Mouse (Mus musculus) ovary, postnatal 10 days (tissue): ENCODE measurements at regions not wholly inside any gene's neighbourhood (a gene's known extent, or its start where the extent isn't known, plus 50 kb on each side); places are given as distances from the start of the nearest gene placed in this dataset.

Experiments
- DNase-seq: peaks from one replicate; pipeline ENCODE4 v3.0.0; 2022; ENCODE audit warnings: low spot score

DNA sequence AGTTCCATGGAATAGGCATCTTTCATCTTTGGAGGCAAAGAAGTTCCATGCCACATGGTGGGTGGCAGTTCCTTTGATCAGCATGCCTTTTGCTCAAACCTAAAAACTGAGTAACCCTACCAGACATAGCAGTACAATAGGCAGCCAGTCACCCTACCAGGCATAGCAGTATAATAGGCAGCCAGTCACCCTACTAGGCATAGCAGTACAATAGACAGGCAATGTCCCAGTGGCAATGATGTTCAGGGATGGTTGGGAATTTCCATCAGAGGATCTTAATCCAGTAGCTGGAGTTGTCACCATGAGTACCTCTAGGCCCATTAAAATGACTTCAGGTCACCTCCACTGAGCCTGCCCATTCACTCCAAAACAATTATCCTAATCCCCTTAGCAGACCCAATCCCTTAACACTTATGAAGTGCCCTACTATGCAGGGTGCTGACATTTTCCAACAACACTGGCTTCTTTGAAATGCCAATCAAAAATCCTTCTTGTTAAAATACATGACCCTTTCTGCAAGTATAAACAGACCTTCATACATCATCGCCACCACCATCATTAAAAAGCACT lies 523.5 kb upstream of the Mpdz start:
- DNase-seq = no peak

DNA sequence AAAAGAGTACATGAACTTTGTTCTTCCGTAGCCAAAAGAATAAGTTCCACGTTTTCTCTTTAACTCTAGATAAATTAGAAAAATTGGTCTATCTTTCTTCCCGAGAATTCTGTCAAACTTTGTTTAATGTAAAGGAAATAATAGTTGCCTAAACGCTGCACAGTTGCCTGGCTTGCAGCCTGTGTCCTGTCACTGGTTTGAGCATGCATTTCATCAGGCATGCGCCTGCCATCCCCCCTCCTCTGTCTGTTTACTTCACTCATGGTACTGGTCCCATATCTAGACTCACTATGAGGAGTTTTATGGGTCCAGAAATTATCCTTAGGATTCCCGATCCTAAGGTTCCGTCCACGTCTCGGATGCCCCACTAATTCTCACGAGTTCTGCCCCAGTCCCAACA lies 520.5 kb upstream of the Mpdz start:
- no peak for DNase-seq

DNA sequence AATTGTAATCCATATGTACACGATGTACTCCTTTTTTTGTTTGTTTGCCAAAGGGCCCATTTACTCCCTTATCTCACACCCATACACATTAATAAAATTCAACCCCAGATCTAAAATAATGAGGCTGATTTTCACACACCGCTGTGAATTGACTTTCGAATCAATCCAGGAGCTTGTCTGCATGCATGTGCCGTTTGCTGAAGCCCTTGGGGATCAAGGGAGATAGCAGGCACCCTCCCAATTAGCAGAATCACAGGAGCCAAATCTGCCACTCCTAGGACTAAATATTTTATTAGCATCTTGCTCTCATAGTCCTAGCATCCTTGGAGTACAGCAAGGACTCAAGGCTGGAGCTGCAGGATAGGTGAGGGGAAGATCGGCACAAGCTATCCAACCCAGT lies 520.0 kb upstream of the Mpdz start:
- DNase-seq = no peak

DNA sequence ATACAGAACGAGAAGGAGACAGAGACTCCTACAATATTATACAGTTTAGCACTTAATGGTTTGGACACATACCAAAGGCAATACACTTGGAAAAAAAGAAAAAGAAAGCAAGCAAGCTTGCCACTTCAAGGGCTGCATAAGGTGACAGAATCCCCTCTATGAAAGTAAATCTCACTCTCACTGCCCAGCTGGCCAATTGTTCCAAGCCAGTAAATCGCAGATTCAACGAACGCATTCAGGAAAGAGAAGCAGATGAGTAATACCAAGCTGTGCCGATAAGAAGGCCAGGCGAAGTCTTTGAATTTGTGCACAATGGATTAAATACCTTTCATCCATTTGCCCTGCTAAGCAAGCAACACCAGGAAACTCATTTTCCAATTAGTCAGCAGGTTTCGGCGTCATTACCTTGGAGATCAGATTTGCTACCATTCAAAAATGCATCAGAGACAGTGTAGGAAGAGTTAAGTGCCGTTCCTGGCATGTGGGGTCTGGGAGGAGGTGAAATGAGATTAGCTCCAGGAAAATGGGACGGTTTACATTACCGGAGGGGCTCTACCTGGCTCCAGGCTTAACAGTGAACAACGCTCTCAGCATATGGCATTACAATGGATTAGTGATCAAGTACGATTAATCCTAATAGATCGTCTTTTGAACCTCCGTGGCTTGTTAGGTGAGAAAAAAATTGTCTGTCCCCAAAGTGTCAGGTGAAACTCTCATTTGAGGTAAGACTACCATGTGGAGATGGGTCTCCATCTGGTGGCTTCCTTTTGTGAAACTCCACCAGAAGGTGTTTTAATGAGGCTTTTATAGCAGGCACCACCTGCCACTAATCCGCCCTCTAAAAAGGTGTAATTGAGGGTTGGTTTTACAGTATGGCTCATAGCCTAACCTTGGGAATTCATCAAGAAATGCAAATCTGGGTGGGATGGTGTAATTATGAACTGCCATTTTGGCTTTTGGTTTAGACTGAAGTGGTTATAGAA lies 518.2 kb upstream of the Mpdz start:
- no peak for DNase-seq

- no peak for DNase-seq
These were observed 514.5 kb upstream of the Mpdz start for GRCm38 (mm10) chr4:81956926-81957694.

- DNase-seq = no peak
These were observed 510.4 kb upstream of the Mpdz start for GRCm38 (mm10) chr4:81953023-81953422.

GRCm38 (mm10) chr4:81937384-81937783 lies 494.8 kb upstream of the Mpdz start:
- no peak for DNase-seq

DNA sequence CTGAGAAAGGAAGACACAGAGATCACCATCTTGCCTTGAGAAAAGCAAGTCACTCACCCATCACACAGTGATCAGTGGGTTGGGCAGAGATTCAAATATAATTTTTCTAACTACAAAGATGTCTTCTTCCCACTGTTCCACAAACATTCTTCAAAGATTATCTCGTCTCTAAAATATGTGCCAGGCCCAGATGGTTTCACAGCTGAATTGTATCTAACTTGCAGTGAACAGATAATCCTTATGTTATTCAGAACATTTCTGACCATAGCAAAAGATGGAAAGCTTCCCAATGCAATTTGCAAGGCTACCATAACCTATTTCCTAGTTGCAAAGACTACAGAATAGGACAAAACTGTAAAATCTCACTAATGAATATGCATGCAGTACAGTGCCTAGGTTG lies 488.3 kb upstream of the Mpdz start:
- no peak for DNase-seq

- no peak for DNase-seq
These were observed 486.1 kb upstream of the Mpdz start for GRCm38 (mm10) chr4:81928581-81929244.

DNA sequence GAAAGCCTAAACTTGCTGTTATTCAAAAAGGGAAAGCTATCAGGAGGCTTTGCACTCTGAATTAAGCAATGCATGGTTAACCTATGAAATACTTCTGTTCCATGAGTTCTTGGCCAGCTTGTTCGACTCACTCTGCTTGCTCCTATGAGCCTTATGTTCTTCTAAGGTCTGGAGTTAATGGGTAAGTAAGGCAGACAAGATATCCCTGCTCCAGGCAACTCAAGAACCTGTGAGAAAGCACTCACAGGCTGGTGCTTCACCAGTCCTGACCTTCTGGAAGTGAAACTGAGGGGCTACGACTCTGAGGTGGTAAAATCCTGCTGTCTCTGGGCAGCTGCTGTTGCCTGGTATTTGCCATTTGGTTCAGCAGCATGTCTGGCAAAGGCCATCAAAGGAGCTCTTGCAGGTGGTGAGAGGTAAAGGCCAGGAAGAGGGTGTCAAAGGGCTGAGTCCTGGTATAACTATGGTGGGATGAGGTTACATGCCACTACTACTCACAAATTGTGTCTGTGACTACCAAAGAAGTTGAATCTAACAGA lies 484.6 kb upstream of the Mpdz start:
- DNase-seq = no peak

DNA sequence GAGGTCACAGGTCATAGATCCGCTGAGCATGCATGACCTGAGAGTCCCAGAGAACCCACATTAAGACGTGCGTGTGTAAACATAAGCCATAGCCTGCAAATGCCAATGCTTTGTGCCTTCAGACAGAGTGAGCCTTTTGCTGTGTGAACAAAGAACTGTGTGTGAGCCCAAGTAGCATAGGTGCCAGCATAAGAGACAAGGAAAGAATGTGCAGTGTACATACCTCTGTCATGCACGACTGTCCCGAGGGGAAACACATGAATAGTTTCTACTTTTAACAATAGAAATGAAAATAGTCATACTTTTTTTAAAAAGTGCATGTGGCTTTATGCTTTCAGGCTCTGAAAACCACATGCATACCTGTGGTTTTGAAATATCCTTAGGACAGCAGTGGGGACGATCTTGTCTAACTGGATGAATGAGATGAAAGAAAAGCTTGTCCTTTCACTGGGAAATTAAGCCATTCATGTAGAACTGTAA lies 484.1 kb upstream of the Mpdz start:
- DNase-seq = no peak

GRCm38 (mm10) chr4:81925611-81926010 lies 483.0 kb upstream of the Mpdz start:
- no peak for DNase-seq

- DNase-seq = no peak
These were observed 481.5 kb upstream of the Mpdz start for GRCm38 (mm10) chr4:81924120-81924519.

DNA sequence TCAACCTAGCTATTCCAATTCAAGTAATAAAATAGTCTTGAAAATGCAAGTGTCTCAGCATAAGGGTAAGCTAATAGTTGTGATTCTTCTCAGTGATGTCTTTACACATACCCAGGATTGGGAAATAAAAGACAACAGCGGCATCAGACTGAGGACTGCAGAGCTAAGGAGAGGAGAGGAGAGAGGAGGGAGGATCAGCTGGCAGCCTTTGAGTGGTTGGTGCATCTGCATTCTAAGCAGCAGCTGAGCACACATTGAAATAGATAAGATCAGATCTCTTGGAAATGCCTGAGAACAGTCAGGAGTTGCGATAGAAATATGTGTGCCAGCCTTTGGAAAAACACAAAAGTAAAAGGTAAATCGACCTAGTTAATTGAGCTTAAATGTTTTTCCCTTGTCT lies 480.3 kb upstream of the Mpdz start:
- no peak for DNase-seq

DNA sequence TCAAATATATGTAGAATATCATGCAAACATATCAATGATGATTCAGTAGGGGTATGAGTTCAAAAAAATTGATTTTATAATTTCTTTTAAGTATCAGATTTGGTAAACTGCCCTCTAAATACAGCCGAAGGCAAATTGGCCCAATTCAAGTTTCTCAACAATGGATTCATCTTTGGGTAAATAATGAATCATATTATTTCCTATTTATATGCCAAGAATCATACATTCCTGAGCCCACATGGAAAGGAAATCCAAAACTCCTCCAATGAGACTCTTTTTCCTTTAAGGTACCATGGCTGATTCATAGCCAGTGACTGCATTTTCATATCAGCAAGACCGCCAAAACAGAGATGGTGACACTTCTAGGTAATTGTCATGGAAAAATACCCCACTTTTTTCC lies 472.4 kb upstream of the Mpdz start:
- no peak for DNase-seq

- DNase-seq = no peak
These were observed 470.7 kb upstream of the Mpdz start for GRCm38 (mm10) chr4:81913296-81913695.

DNA sequence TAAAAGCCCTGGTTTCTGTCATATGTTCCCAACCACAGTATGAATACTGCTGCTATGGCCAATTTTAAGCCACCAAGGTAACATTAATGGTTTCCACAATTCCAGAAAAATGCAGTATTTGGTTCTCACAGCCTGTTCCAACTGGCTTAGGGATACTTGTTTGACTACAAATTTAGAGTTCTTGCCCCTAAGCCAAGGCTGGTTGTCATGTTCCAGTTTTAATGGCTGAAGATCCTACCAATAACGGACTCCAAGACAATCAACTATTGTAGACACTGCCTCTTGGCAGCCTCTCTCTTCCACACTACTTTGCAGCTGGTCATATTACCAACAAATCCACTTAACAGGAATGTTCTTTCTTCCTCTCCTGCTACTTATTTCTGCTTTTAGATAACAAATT lies 470.0 kb upstream of the Mpdz start:
- DNase-seq = no peak

DNA sequence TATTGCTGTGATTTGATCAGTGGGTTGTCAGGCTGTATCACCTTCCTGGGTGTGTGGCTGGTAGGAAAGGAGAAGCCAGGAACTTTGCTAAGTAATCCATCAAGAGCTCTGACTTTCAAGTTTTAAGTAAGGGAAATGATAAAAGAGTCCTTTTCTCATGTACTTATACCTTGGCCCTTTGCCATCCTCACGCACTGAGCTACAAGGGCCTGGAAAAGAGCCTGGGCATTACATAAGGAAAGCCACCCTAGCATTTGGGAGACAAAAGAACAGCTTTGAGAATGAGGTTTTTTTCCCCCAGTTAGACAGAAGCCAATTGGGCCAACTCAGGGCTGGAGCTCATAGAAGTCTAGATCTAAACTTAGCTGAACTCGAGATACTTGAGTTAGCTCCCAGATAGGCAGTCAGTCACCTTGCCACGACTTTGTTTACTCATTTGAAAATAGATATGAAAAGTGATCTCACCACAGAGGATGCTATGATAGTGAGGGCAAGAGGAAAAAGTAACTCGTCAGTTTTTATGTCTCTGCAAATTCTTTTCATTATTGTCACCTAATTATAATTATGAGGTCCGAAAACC lies 457.4 kb upstream of the Mpdz start:
- DNase-seq = no peak

GRCm38 (mm10) chr4:81898661-81899060 lies 456.0 kb upstream of the Mpdz start:
- no peak for DNase-seq

GRCm38 (mm10) chr4:81897451-81897850 lies 454.8 kb upstream of the Mpdz start:
- no peak for DNase-seq

- DNase-seq = no peak
These were observed 426.3 kb upstream of the Mpdz start for GRCm38 (mm10) chr4:81868941-81869340.
